Mouse (Mus musculus): ENCODE measurements at regions not wholly inside any gene's neighbourhood (a gene's known extent, or its start where the extent isn't known, plus 50 kb on each side); places are given as distances from the start of the nearest gene placed in this dataset.

GRCm38 (mm10) chr12:50122971-50123370, 525.9 kb downstream of the Prkd1 start:
- DNase-seq (ENCODE audit: low spot score) (no peak), ATAC-seq (ENCODE audit: low FRiP score) (no peak)
- H3K36me3 ChIP-seq (ENCODE audit: control insufficient read depth, insufficient read depth, low read length) = no peaks in the 10 kb centered on the region
- H3K9ac ChIP-seq (ENCODE audit: low read depth, low read length) = no peak overlapping the region
- H3K27me3 ChIP-seq (ENCODE audit: control insufficient read depth, insufficient read depth, low read length) = peaks cover 14% of the 10 kb centered on the region; the same call in 1 of the 2 replicates
- 77% methylated on average over 1 of the region's 1 CpGs for WGBS
- no peak overlapping the region for H3K27ac ChIP-seq (ENCODE audit: low read depth, low read length)
- H3K4me3 ChIP-seq (ENCODE audit: low read depth, low read length) = no peak overlapping the region
- H3K4me2 ChIP-seq (replicated peaks; ENCODE audit: low read depth, low read length) = no peak overlapping the region
- no peaks in the 10 kb centered on the region for H3K9me3 ChIP-seq (ENCODE audit: control insufficient read depth, low read length)
- no peaks in the 10 kb centered on the region for H3K4me1 ChIP-seq (replicated peaks; ENCODE audit: control insufficient read depth, insufficient read depth, low read length)

GRCm38 (mm10) chr12:50158143-50158542, 490.8 kb downstream of the Prkd1 start:
- Histone ChIP-seq H3K9me3 (ENCODE audit: control insufficient read depth, low read length) (no peaks in the 10 kb centered on the region), H3K36me3 (ENCODE audit: control insufficient read depth, insufficient read depth, low read length) (no peaks in the 10 kb centered on the region), H3K4me2 (replicated peaks; ENCODE audit: low read depth, low read length) (no peak overlapping the region), H3K4me3 (ENCODE audit: low read depth, low read length) (no peak overlapping the region), H3K4me1 (replicated peaks; ENCODE audit: control insufficient read depth, insufficient read depth, low read length) (no peaks in the 10 kb centered on the region), H3K9ac (ENCODE audit: low read depth, low read length) (no peak overlapping the region), H3K27me3 (ENCODE audit: control insufficient read depth, insufficient read depth, low read length) (no peaks in the 10 kb centered on the region), H3K27ac (ENCODE audit: low read depth, low read length) (no peak overlapping the region)
- DNase-seq (ENCODE audit: low spot score) (no peak), ATAC-seq (ENCODE audit: low FRiP score) (no peak)
- 77% methylated on average over 9 of the region's 9 CpGs for WGBS

DNA sequence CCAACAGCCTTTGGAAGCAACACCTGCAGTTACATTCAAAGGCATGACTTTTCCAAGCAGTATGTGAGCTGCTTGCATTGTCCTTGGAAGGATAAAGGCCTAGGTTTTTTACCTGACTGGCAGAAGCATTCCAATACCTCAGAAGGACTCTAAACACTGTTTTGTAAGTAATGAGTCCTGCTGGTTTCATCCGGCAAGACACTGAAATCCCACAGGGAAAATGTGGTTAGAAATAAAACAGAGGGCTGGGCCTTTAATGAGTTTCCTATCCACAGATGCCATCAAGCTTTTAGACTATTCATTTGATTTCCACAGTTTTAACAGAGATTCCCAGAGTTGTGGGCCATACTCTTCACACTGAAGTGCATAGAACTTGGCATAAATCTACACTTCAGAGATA, 461.6 kb downstream of the Prkd1 start:
- Histone ChIP-seq H3K4me2 (replicated peaks; ENCODE audit: low read depth, low read length) (no peak overlapping the region), H3K9ac (ENCODE audit: low read depth, low read length) (no peak overlapping the region), H3K36me3 (ENCODE audit: control insufficient read depth, insufficient read depth, low read length) (no peaks in the 10 kb centered on the region), H3K27me3 (ENCODE audit: control insufficient read depth, insufficient read depth, low read length) (no peaks in the 10 kb centered on the region), H3K9me3 (ENCODE audit: control insufficient read depth, low read length) (no peaks in the 10 kb centered on the region), H3K4me1 (replicated peaks; ENCODE audit: control insufficient read depth, insufficient read depth, low read length) (no peaks in the 10 kb centered on the region), H3K27ac (ENCODE audit: low read depth, low read length) (no peak overlapping the region), H3K4me3 (ENCODE audit: low read depth, low read length) (no peak overlapping the region)
- 32% methylated on average over 1 of the region's 1 CpGs for WGBS
- ATAC-seq (ENCODE audit: low FRiP score) (no peak), DNase-seq (ENCODE audit: low spot score) (no peak)

DNA sequence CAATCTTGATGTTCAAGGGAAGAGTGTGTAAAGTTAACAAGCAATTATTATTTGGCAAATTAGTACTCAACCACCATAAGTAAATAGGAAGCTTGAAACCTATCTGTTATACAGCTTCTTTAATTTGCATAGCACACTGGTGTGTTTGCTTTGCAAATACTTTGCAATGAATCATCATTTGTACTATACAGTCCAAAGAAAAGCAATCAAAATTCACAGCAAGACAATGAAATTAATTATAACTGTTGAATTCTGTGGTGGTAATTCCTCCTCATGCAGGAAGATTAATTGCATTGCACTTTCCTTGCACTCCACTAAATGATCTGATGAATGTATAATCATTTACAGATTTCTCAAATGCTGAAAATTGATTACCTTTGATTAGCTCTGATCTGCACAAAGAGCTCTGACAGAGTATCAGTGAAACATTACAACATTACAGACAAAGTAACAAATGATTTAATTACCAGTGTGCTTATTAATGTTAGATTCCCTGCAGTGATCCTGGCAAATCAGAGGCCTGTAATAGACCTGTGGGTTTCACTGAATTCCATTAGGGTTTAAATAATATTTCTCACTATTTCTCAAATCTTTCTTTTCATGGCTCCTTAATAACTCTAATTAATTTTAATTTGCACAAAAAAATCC, 457.9 kb downstream of the Prkd1 start:
- DNase-seq (ENCODE audit: low spot score) (no peak), ATAC-seq (ENCODE audit: low FRiP score) (no peak; the same call in 1 of the 2 replicates)
- Histone ChIP-seq H3K9ac (ENCODE audit: low read depth, low read length) (no peak overlapping the region), H3K27ac (ENCODE audit: low read depth, low read length) (no peak overlapping the region), H3K36me3 (ENCODE audit: control insufficient read depth, insufficient read depth, low read length) (no peaks in the 10 kb centered on the region), H3K9me3 (ENCODE audit: control insufficient read depth, low read length) (no peaks in the 10 kb centered on the region), H3K4me3 (ENCODE audit: low read depth, low read length) (no peak overlapping the region), H3K27me3 (ENCODE audit: control insufficient read depth, insufficient read depth, low read length) (no peaks in the 10 kb centered on the region), H3K4me1 (replicated peaks; ENCODE audit: control insufficient read depth, insufficient read depth, low read length) (no peaks in the 10 kb centered on the region), H3K4me2 (replicated peaks; ENCODE audit: low read depth, low read length) (no peak overlapping the region)

- Histone ChIP-seq H3K4me2 (replicated peaks; ENCODE audit: low read depth, low read length) (no peak overlapping the region), H3K9ac (ENCODE audit: low read depth, low read length) (no peak overlapping the region), H3K9me3 (ENCODE audit: control insufficient read depth, low read length) (no peaks in the 10 kb centered on the region), H3K4me3 (ENCODE audit: low read depth, low read length) (no peak overlapping the region), H3K36me3 (ENCODE audit: control insufficient read depth, insufficient read depth, low read length) (no peaks in the 10 kb centered on the region), H3K27ac (ENCODE audit: low read depth, low read length) (no peak overlapping the region), H3K27me3 (ENCODE audit: control insufficient read depth, insufficient read depth, low read length) (no peaks in the 10 kb centered on the region), H3K4me1 (replicated peaks; ENCODE audit: control insufficient read depth, insufficient read depth, low read length) (no peaks in the 10 kb centered on the region)
- 64% methylated on average over 11 of the region's 11 CpGs for WGBS
- ATAC-seq (ENCODE audit: low FRiP score) (no peak), DNase-seq (ENCODE audit: low spot score) (no peak)
Observed at GRCm38 (mm10) chr12:50191733-50192612, 456.9 kb downstream of the Prkd1 start.

DNA sequence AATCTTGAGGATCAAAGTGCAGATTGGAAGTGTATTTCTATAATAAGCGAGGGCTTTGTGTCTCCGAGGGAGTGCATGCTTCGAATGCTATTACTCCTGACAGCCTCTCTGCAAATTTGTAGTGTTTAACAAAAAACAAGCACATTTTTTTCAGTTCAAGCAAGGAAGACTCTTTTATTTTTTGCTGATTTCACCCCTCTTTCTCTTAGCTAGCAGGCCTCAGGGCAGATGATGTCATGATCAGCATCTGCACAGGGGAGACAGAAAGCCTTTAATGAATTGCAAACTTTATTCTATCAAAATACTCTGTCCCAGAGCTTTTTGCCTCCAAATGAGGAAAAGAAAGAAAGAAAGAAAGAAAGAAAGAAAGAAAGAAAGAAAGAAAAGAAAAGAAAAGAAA, 455.4 kb downstream of the Prkd1 start:
- H3K27me3 ChIP-seq (ENCODE audit: control insufficient read depth, insufficient read depth, low read length) = no peaks in the 10 kb centered on the region
- no peak for ATAC-seq (ENCODE audit: low FRiP score)
- H3K4me3 ChIP-seq (ENCODE audit: low read depth, low read length) = no peak overlapping the region
- no peak overlapping the region for H3K4me2 ChIP-seq (replicated peaks; ENCODE audit: low read depth, low read length)
- H3K27ac ChIP-seq (ENCODE audit: low read depth, low read length) = no peak overlapping the region
- no peaks in the 10 kb centered on the region for H3K36me3 ChIP-seq (ENCODE audit: control insufficient read depth, insufficient read depth, low read length)
- DNase-seq (ENCODE audit: low spot score) = no peak
- H3K4me1 ChIP-seq (replicated peaks; ENCODE audit: control insufficient read depth, insufficient read depth, low read length) = no peaks in the 10 kb centered on the region
- 76% methylated on average over 3 of the region's 3 CpGs for WGBS
- no peaks in the 10 kb centered on the region for H3K9me3 ChIP-seq (ENCODE audit: control insufficient read depth, low read length)
- no peak overlapping the region for H3K9ac ChIP-seq (ENCODE audit: low read depth, low read length)

- H3K27ac ChIP-seq (ENCODE audit: low read depth, low read length) = no peak overlapping the region
- no peak for ATAC-seq (ENCODE audit: low FRiP score)
- no peaks in the 10 kb centered on the region for H3K4me1 ChIP-seq (replicated peaks; ENCODE audit: control insufficient read depth, insufficient read depth, low read length)
Observed at GRCm38 (mm10) chr12:50194714-50195113, 454.2 kb downstream of the Prkd1 start.

DNA sequence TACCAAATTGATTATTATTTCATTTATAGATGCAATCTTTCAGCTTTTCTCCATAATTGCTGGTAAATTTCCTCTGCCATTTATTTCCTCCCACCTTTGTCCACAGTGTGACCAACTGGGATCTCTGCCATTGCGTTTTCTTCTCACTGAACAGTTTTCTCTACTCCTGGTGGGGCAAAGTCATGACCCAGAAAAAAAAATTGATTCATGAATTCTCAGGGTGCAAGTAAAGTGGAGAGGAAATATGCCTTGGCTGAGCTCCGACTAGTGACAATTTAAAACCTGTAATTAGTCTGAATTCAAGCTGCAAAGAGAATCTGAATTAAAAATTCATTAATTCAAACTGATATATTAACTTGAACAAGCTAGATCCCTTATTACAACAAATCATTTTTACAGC, 452.6 kb downstream of the Prkd1 start:
- H3K9ac ChIP-seq (ENCODE audit: low read depth, low read length) = no peak overlapping the region
- no peak overlapping the region for H3K27ac ChIP-seq (ENCODE audit: low read depth, low read length)
- H3K4me1 ChIP-seq (replicated peaks; ENCODE audit: control insufficient read depth, insufficient read depth, low read length) = no peaks in the 10 kb centered on the region
- no peaks in the 10 kb centered on the region for H3K27me3 ChIP-seq (ENCODE audit: control insufficient read depth, insufficient read depth, low read length)
- 54% methylated on average over 2 of the region's 2 CpGs for WGBS
- H3K4me3 ChIP-seq (ENCODE audit: low read depth, low read length) = no peak overlapping the region
- DNase-seq (ENCODE audit: low spot score) (no peak), ATAC-seq (ENCODE audit: low FRiP score) (no peak)
- no peak overlapping the region for H3K4me2 ChIP-seq (replicated peaks; ENCODE audit: low read depth, low read length)
- H3K9me3 ChIP-seq (ENCODE audit: control insufficient read depth, low read length) = no peaks in the 10 kb centered on the region
- no peaks in the 10 kb centered on the region for H3K36me3 ChIP-seq (ENCODE audit: control insufficient read depth, insufficient read depth, low read length)

More at GRCm38 (mm10) chr12:50194714-50195113, 454.2 kb downstream of the Prkd1 start:
- Histone ChIP-seq H3K36me3 (ENCODE audit: control insufficient read depth, insufficient read depth, low read length) (no peaks in the 10 kb centered on the region), H3K4me3 (ENCODE audit: low read depth, low read length) (no peak overlapping the region), H3K9ac (ENCODE audit: low read depth, low read length) (no peak overlapping the region), H3K9me3 (ENCODE audit: control insufficient read depth, low read length) (no peaks in the 10 kb centered on the region), H3K4me2 (replicated peaks; ENCODE audit: low read depth, low read length) (no peak overlapping the region), H3K27me3 (ENCODE audit: control insufficient read depth, insufficient read depth, low read length) (no peaks in the 10 kb centered on the region)
- DNase-seq (ENCODE audit: low spot score) = no peak

DNA sequence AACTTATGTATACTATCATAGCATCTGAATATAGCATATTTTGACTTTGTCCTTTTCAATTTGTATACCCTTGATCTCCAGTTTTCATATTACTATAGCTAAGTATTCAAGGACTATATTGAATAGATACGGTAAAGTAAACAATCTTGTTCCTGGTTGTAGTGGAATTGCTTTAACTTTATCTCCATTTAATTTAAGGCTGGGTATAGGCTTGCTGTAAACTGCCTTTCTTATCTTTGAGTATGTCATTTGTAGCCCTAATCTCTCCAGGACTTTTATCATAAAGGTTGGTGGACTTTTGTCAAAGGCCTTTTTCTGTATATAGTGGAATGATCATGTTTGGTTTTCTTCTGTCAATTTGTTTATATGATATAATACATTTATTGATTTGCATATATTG, 407.8 kb downstream of the Prkd1 start:
- Histone ChIP-seq H3K27me3 (ENCODE audit: control insufficient read depth, insufficient read depth, low read length) (no peaks in the 10 kb centered on the region), H3K36me3 (ENCODE audit: control insufficient read depth, insufficient read depth, low read length) (no peaks in the 10 kb centered on the region), H3K9ac (ENCODE audit: low read depth, low read length) (no peak overlapping the region), H3K9me3 (ENCODE audit: control insufficient read depth, low read length) (no peaks in the 10 kb centered on the region), H3K4me1 (replicated peaks; ENCODE audit: control insufficient read depth, insufficient read depth, low read length) (no peaks in the 10 kb centered on the region), H3K4me2 (replicated peaks; ENCODE audit: low read depth, low read length) (no peak overlapping the region), H3K4me3 (ENCODE audit: low read depth, low read length) (no peak overlapping the region), H3K27ac (ENCODE audit: low read depth, low read length) (no peak overlapping the region)
- DNase-seq (ENCODE audit: low spot score) (no peak), ATAC-seq (ENCODE audit: low FRiP score) (no peak)
- WGBS = 94% methylated on average over 1 of the region's 1 CpGs
